Mouse (Mus musculus): ENCODE results near the gene Lrch2. TPM values are rescaled to one million over a fixed set of nuclear protein-coding genes. Genes with fewer than 3 reads are reported as not detected.
"Not testable (repeated sequence)": the region's sequence is repeated elsewhere in the genome, so short reads cannot be mapped to it uniquely, and the experiment has no call there.

Gene Lrch2
- total and polyA plus RNA-seq, 2 experiments from 2014 or later, result 1.1 to 7.4 TPM

- Histone ChIP-seq H3K4me3 (ENCODE audit: low read depth, low read length) (no peak overlapping the region), H3K4me2 (ENCODE audit: low read depth, low read length) (no peak overlapping the region), H3K9ac (replicated peaks; ENCODE audit: low read depth, low read length) (no peak overlapping the region), H3K9me3 (replicated peaks; ENCODE audit: control insufficient read depth, low read length) (no peaks in the 10 kb centered on the region), H3K36me3 (replicated peaks; ENCODE audit: control insufficient read depth, insufficient read depth, low read length) (no peaks in the 10 kb centered on the region), H3K27ac (ENCODE audit: low read depth) (no peak overlapping the region), H3K27me3 (ENCODE audit: control insufficient read depth, insufficient read depth, low read length) (no peaks in the 10 kb centered on the region), H3K4me1 (ENCODE audit: control insufficient read depth, insufficient read depth) (no peaks in the 10 kb centered on the region)
- WGBS, result 56% methylated on average over 4 of the region's 4 CpGs
- ATAC-seq (ENCODE audit: insufficient read depth, low read depth), result no peak
- DNase-seq (ENCODE audit: low spot score), result no peak
- TF ChIP-seq EP300 (IDR thresholded peaks at IDR 0.05; ENCODE audit: low read depth) (no peak), CTCF (IDR thresholded peaks at IDR 0.05; ENCODE audit: low read depth) (no peak)
Measured at GRCm38 (mm10) chrX:147531675-147532074, 22.2 kb downstream of the Lrch2 start.

DNA sequence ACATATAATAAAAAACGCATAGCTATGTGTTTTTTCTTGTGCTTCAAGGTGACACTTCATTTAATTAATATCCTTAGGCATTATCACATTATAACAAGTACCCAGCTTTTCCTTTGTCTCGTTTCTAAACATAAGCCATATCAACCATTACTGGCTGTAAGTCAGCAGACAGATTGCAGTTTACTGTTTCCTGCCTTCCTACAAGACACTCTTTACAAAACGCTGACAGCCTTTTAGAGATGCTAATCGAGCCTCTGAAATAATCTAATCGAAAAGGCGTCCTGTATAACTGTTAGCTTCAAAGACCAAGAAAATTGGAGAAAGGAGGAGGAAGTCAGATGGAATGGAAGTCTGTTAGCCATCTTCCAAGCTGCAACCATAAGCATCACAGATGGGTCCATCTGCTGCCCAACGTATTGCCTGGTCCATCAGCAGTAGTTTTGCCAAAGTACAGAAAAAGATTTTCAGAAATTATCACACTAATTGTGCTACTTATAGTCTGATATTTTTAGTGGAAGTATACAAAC lies 26.2 kb downstream of the Lrch2 start:
- H3K4me1 ChIP-seq (ENCODE audit: control insufficient read depth, insufficient read depth), result no peaks in the 10 kb centered on the region
- H3K27me3 ChIP-seq (ENCODE audit: control insufficient read depth, insufficient read depth, low read length), result no peaks in the 10 kb centered on the region
- H3K36me3 ChIP-seq (replicated peaks; ENCODE audit: control insufficient read depth, insufficient read depth, low read length), result no peaks in the 10 kb centered on the region
- no peak overlapping the region for H3K27ac ChIP-seq (ENCODE audit: low read depth)
- TF ChIP-seq EP300 (IDR thresholded peaks at IDR 0.05; ENCODE audit: low read depth) (no peak), CTCF (IDR thresholded peaks at IDR 0.05; ENCODE audit: low read depth) (no peak)
- 52% methylated on average over 7 of the region's 7 CpGs for WGBS
- DNase-seq (ENCODE audit: low spot score), result no peak
- H3K4me2 ChIP-seq (ENCODE audit: low read depth, low read length), result no peak overlapping the region
- no peaks in the 10 kb centered on the region for H3K9me3 ChIP-seq (replicated peaks; ENCODE audit: control insufficient read depth, low read length)
- H3K9ac ChIP-seq (replicated peaks; ENCODE audit: low read depth, low read length), result no peak overlapping the region
- ATAC-seq (ENCODE audit: insufficient read depth, low read depth), result no peak
- no peak overlapping the region for H3K4me3 ChIP-seq (ENCODE audit: low read depth, low read length)

GRCm38 (mm10) chrX:147489551-147489950 lies 64.3 kb downstream of the Lrch2 start:
- H3K4me3 ChIP-seq (ENCODE audit: low read depth, low read length), result no peak overlapping the region
- H3K9ac ChIP-seq (replicated peaks; ENCODE audit: low read depth, low read length), result no peak overlapping the region
- H3K36me3 ChIP-seq (replicated peaks; ENCODE audit: control insufficient read depth, insufficient read depth, low read length), result no peaks in the 10 kb centered on the region
- no peaks in the 10 kb centered on the region for H3K9me3 ChIP-seq (replicated peaks; ENCODE audit: control insufficient read depth, low read length)
- TF ChIP-seq CTCF (IDR thresholded peaks at IDR 0.05; ENCODE audit: low read depth), result 0 out of 2 replicates have a peak, but pooled peaks have one; percentile 19
- no peak for TF ChIP-seq EP300 (IDR thresholded peaks at IDR 0.05; ENCODE audit: low read depth)
- H3K27ac ChIP-seq (ENCODE audit: low read depth), result no peak overlapping the region
- WGBS, result 43% methylated on average over 2 of the region's 2 CpGs
- no peak for ATAC-seq (ENCODE audit: insufficient read depth, low read depth)
- no peaks in the 10 kb centered on the region for H3K4me1 ChIP-seq (ENCODE audit: control insufficient read depth, insufficient read depth)
- DNase-seq (ENCODE audit: low spot score), result no peak
- H3K4me2 ChIP-seq (ENCODE audit: low read depth, low read length), result no peak overlapping the region
- H3K27me3 ChIP-seq (ENCODE audit: control insufficient read depth, insufficient read depth, low read length), result no peaks in the 10 kb centered on the region

DNA sequence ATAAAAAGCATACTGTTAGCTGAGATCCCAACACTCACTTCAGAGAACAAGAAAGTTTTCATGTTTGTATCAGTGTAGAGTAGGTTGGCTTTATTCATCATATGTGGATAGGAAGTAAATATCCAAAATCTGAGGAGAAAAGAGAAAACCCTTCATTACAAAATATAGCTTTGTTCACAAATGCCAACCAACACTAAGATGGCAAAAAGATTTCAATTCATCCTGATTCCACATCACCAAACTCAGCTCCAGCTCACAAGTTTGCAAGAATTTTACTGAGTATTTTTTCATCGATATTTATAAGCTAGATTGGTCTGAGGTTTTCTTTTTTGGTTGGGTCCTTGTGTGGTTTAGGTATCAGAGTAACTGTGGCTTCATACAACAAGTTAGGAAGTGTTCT lies 100.3 kb downstream of the Lrch2 start, which contains the start of gene Vmn1r239-ps:
Vmn1r239-ps (minus strand) TSS at position 101 of the 400 bp plus-strand sequence.
- 37% methylated on average over 1 of the region's 1 CpGs for WGBS
- not testable (repeated sequence) for H3K27ac ChIP-seq (ENCODE audit: low read depth); H3K4me3 ChIP-seq (ENCODE audit: low read depth, low read length); H3K9ac ChIP-seq (replicated peaks; ENCODE audit: low read depth, low read length); H3K4me2 ChIP-seq (ENCODE audit: low read depth, low read length); H3K4me1 ChIP-seq (ENCODE audit: control insufficient read depth, insufficient read depth); DNase-seq (ENCODE audit: low spot score); H3K36me3 ChIP-seq (replicated peaks; ENCODE audit: control insufficient read depth, insufficient read depth, low read length); H3K9me3 ChIP-seq (replicated peaks; ENCODE audit: control insufficient read depth, low read length); ATAC-seq (ENCODE audit: insufficient read depth, low read depth); H3K27me3 ChIP-seq (ENCODE audit: control insufficient read depth, insufficient read depth, low read length)

DNA sequence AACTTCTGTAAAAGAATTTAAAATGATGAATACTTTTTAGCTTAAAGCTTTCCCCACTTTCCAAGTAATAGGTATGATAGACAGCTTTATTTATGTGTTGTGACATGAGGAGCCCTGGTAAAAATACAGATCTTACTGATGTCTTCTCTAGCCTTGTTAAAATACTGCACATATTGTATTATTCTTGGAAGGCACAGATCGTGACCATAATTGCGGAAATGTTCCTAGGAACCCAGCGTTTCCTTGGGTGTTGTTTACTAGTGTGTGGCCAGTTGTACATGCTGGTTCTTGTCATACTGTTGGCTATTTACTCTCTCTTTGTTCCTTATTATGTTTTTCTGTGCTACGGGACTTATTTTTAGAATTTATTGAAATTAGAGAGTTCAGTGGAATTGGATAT lies 110.5 kb downstream of the Lrch2 start:
- H3K27ac ChIP-seq (ENCODE audit: low read depth), result no peak overlapping the region
- ATAC-seq (ENCODE audit: insufficient read depth, low read depth) (no peak), DNase-seq (ENCODE audit: low spot score) (no peak)
- no peaks in the 10 kb centered on the region for H3K9me3 ChIP-seq (replicated peaks; ENCODE audit: control insufficient read depth, low read length)
- H3K36me3 ChIP-seq (replicated peaks; ENCODE audit: control insufficient read depth, insufficient read depth, low read length), result no peaks in the 10 kb centered on the region
- TF ChIP-seq EP300 (IDR thresholded peaks at IDR 0.05; ENCODE audit: low read depth), result no peak
- no peak for TF ChIP-seq CTCF (IDR thresholded peaks at IDR 0.05; ENCODE audit: low read depth)
- no peak overlapping the region for H3K9ac ChIP-seq (replicated peaks; ENCODE audit: low read depth, low read length)
- H3K4me3 ChIP-seq (ENCODE audit: low read depth, low read length), result no peak overlapping the region
- H3K27me3 ChIP-seq (ENCODE audit: control insufficient read depth, insufficient read depth, low read length), result no peaks in the 10 kb centered on the region
- 75% methylated on average over 4 of the region's 4 CpGs for WGBS
- H3K4me2 ChIP-seq (ENCODE audit: low read depth, low read length), result no peak overlapping the region
- no peaks in the 10 kb centered on the region for H3K4me1 ChIP-seq (ENCODE audit: control insufficient read depth, insufficient read depth)

DNA sequence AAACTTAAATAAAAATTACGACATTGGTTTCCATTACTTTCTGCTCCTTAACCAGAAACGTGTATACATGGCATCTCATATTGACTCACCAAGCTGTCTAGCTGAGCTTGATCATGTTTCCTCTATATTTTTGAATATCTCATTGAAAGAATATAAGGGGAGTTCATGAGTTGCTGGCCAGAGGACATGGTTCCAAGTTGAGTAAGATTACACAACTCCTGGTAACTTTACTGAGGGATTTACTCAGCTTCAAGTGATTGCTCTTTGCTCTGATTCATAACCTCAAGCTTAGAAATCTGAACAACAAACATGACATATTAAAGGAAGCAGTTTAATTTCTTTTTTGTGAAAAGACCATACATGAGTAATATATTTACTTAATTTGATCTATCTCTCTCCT lies 118.5 kb downstream of the Lrch2 start:
- no peak overlapping the region for H3K4me3 ChIP-seq (ENCODE audit: low read depth, low read length)
- TF ChIP-seq EP300 (IDR thresholded peaks at IDR 0.05; ENCODE audit: low read depth) (no peak), CTCF (IDR thresholded peaks at IDR 0.05; ENCODE audit: low read depth) (no peak)

More for the DNA sequence above, 118.5 kb downstream of the Lrch2 start:
- Histone ChIP-seq H3K27me3 (ENCODE audit: control insufficient read depth, insufficient read depth, low read length) (no peaks in the 10 kb centered on the region), H3K9ac (replicated peaks; ENCODE audit: low read depth, low read length) (no peak overlapping the region), H3K4me2 (ENCODE audit: low read depth, low read length) (no peak overlapping the region), H3K4me1 (ENCODE audit: control insufficient read depth, insufficient read depth) (no peaks in the 10 kb centered on the region), H3K27ac (ENCODE audit: low read depth) (no peak overlapping the region), H3K9me3 (replicated peaks; ENCODE audit: control insufficient read depth, low read length) (no peaks in the 10 kb centered on the region), H3K36me3 (replicated peaks; ENCODE audit: control insufficient read depth, insufficient read depth, low read length) (no peaks in the 10 kb centered on the region)
- DNase-seq (ENCODE audit: low spot score), result no peak
- ATAC-seq (ENCODE audit: insufficient read depth, low read depth), result no peak
- 67% methylated on average over 2 of the region's 2 CpGs for WGBS

Measured in heart, postnatal 0 days (tissue).